ENCODE assay signal across 8 mouse cellular contexts in the genomic region with DNA sequence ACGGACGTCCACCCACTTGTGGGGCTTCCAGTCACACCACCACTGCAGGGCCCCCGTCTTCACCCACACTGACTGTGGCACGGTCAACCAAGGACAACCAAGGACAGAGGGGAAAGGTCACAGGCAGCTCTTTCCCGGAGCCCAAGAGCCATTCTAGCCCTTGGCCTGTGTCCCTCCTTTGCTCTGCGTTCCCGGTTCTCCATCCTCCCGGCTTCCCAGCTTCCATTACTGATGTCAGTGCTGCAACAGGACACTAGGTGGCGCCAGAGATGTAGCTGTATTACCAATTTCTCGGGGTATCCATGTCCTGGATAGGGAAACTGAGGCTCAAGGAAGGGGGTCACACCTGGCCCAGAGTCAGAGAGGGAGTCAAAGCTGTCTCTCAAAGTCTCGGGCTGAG. TPM values are rescaled to one million over a fixed set of nuclear protein-coding genes. Genes with fewer than 3 reads are reported as not detected.
DNase-seq lines count a peak whose midpoint lies in the region; ATAC-seq and TF ChIP-seq lines count a peak whose summit lies in the region.

No protein-coding gene starts in this region.

- no peak for TF ChIP-seq EP300 in heart, adult 2 months (IDR thresholded peaks at IDR 0.05; ENCODE audit: insufficient read depth, low read depth, low read length)
- no peak for TF ChIP-seq EP300 in MEL (IDR thresholded peaks at IDR 0.05; ENCODE audit: low read depth in 1 of 2, low read length in 2 of 2)

- H3K27me3 ChIP-seq in heart, adult 2 months (ENCODE audit: control insufficient read depth, insufficient read depth, low read length), result no peaks in the 10 kb centered on the region
- H3K27me3 ChIP-seq in heart, embryonic 12.5 days (replicated peaks), result no peaks in the 10 kb centered on the region
- H3K27me3 ChIP-seq in MEL (ENCODE audit: control insufficient read depth in 1 of 2, insufficient read depth in 2 of 2, low read length in 2 of 2), result no peaks in the 10 kb centered on the region
- no peaks in the 10 kb centered on the region for H3K27me3 ChIP-seq in kidney, postnatal 0 days (ENCODE audit: insufficient read depth, low read length)

- 51% methylated on average over 11 of the region's 11 CpGs for WGBS in heart, adult 2 months
- 45% methylated on average over 11 of the region's 11 CpGs for WGBS in heart, embryonic 12.5 days
- WGBS in kidney, postnatal 0 days, result 43% methylated on average over 11 of the region's 11 CpGs

- intact Hi-C loops in heart, adult 2 months (cut with DNase I), result loop anchor here (5.0 to 10.0 kb wide), 2 partner anchors 177 to 525 kb away; no protein-coding TSS in a partner anchor

- no peak overlapping the region for H3K27ac ChIP-seq in heart, adult 2 months
- no peak overlapping the region for H3K27ac ChIP-seq in heart, embryonic 12.5 days (ENCODE audit: poor library complexity, severe bottlenecking)
- H3K27ac ChIP-seq in MEL (ENCODE audit: control insufficient read depth, low read depth, low read length), result no peak overlapping the region
- no peak overlapping the region for H3K27ac ChIP-seq in kidney, postnatal 0 days

- peak; percentile 94 for TF ChIP-seq CTCF in heart, adult 2 months (IDR thresholded peaks at IDR 0.05)
- TF ChIP-seq CTCF in MEL (IDR thresholded peaks at IDR 0.05 in 2 of 3, conservative IDR thresholded peaks at IDR 0.05 in 1 of 3; ENCODE audit: control insufficient read depth in 1 of 3, insufficient read depth in 1 of 3, low read depth in 2 of 3, low read length in 3 of 3, poor library complexity in 1 of 3, severe bottlenecking in 1 of 3), result peak; percentile 79 to 89 (median 80)
- peak; percentile 83 for TF ChIP-seq CTCF in kidney, postnatal 0 days (IDR thresholded peaks at IDR 0.05; ENCODE audit: low read depth)

- no peak overlapping the region for H3K4me3 ChIP-seq in heart, adult 2 months
- H3K4me3 ChIP-seq in heart, embryonic 12.5 days, result no peak overlapping the region
- no peak overlapping the region for H3K4me3 ChIP-seq in MEL (ENCODE audit: control insufficient read depth in 1 of 2, insufficient read depth in 1 of 2, low read depth in 2 of 2, low read length in 2 of 2)
- no peak overlapping the region for H3K4me3 ChIP-seq in kidney, postnatal 0 days (replicated peaks; ENCODE audit: low read depth, low read length)

- H3K9ac ChIP-seq in heart, adult 2 months (ENCODE audit: low read depth, low read length), result no peak overlapping the region
- H3K9ac ChIP-seq in heart, embryonic 12.5 days, result no peak overlapping the region
- H3K9ac ChIP-seq in MEL (ENCODE audit: control insufficient read depth, low read depth, low read length, poor library complexity, severe bottlenecking), result no peak overlapping the region
- no peak overlapping the region for H3K9ac ChIP-seq in kidney, postnatal 0 days (ENCODE audit: low read depth, low read length)

- no peak overlapping the region for H3K4me2 ChIP-seq in heart, embryonic 12.5 days
- no peak overlapping the region for H3K4me2 ChIP-seq in kidney, postnatal 0 days (ENCODE audit: low read length)

- peak; percentile 57 for TF ChIP-seq RAD21 in MEL (IDR thresholded peaks at IDR 0.05; ENCODE audit: low read depth, low read length)

- no peak for TF ChIP-seq POLR2A in heart, adult 2 months (IDR thresholded peaks at IDR 0.05; ENCODE audit: insufficient read depth, low read depth, low read length)
- no peak for TF ChIP-seq POLR2A in MEL (IDR thresholded peaks at IDR 0.05; ENCODE audit: control insufficient read depth in 1 of 2, insufficient read depth in 1 of 2, low read depth in 1 of 2, low read length in 2 of 2, poor library complexity in 1 of 2)

- H3K9me3 ChIP-seq in heart, embryonic 12.5 days (replicated peaks), result peaks cover 1% of the 10 kb centered on the region
- H3K9me3 ChIP-seq in MEL (replicated peaks; ENCODE audit: insufficient read depth, low read length), result no peaks in the 10 kb centered on the region
- no peaks in the 10 kb centered on the region for H3K9me3 ChIP-seq in kidney, postnatal 0 days (replicated peaks; ENCODE audit: low read length)

- no peaks in the 10 kb centered on the region for H3K79me2 ChIP-seq in heart, adult 2 months (replicated peaks; ENCODE audit: control insufficient read depth, insufficient read depth, low read length)
- H3K79me2 ChIP-seq in MEL (ENCODE audit: control insufficient read depth, insufficient read depth, low read length, poor library complexity), result no peaks in the 10 kb centered on the region

- no peaks in the 10 kb centered on the region for H3K36me3 ChIP-seq in heart, adult 2 months (ENCODE audit: control insufficient read depth, insufficient read depth, low read length)
- H3K36me3 ChIP-seq in heart, embryonic 12.5 days, result peaks cover 84% of the 10 kb centered on the region
- H3K36me3 ChIP-seq in MEL (ENCODE audit: control insufficient read depth in 1 of 2, insufficient read depth in 2 of 2, low read length in 2 of 2), result no peaks in the 10 kb centered on the region
- peaks cover 44% of the 10 kb centered on the region for H3K36me3 ChIP-seq in kidney, postnatal 0 days (ENCODE audit: insufficient read depth, low read length)

- ATAC-seq in heart, embryonic 12.5 days (ENCODE audit: insufficient number of reproducible peaks, low FRiP score), result no peak
- 0 out of 2 replicates have a peak, but pooled peaks have one; percentile 9 for ATAC-seq in kidney, postnatal 0 days (replicated peaks; ENCODE audit: low FRiP score, low read depth)

- H3K4me1 ChIP-seq in heart, adult 2 months (ENCODE audit: control insufficient read depth, insufficient read depth, low read length), result no peaks in the 10 kb centered on the region
- no peaks in the 10 kb centered on the region for H3K4me1 ChIP-seq in heart, embryonic 12.5 days (replicated peaks)
- H3K4me1 ChIP-seq in MEL (ENCODE audit: control insufficient read depth in 1 of 2, insufficient read depth in 2 of 2, low read length in 2 of 2), result no peaks in the 10 kb centered on the region
- H3K4me1 ChIP-seq in kidney, postnatal 0 days (replicated peaks; ENCODE audit: insufficient read depth, low read length), result no peaks in the 10 kb centered on the region

- DNase-seq in heart, adult 2 months, result peak; percentile 30 to 60
- DNase-seq in 3T3-L1 (ENCODE audit: low read depth, low spot score), result peak; percentile 63
- peak; percentile 43 for DNase-seq in MEL (ENCODE audit: low read depth, low spot score)
- DNase-seq in embryo, embryonic 11 days, result peak; percentile 50
- peak; percentile 58 for DNase-seq in kidney, postnatal 0 days (ENCODE audit: low spot score)
- peak; percentile 26 for DNase-seq in lung, postnatal 25 days (ENCODE audit: low spot score)
- no peak for DNase-seq in T-cell, adult 2 months (ENCODE audit: low spot score)

TF ChIP-seq in MEL, 35 proteins besides CTCF, POLR2A, EP300 and RAD21:
- no peak for TF ChIP-seq MXI1 (IDR thresholded peaks at IDR 0.05; ENCODE audit: low read depth, low read length)
- no peak for TF ChIP-seq CHD2 (IDR thresholded peaks at IDR 0.05; ENCODE audit: low read length)
- no peak for TF ChIP-seq MYC (IDR thresholded peaks at IDR 0.05; ENCODE audit: low read depth, low read length)
- no peak for TF ChIP-seq TCF12 (IDR thresholded peaks at IDR 0.05; ENCODE audit: low read depth, low read length)
- TF ChIP-seq ZC3H11A (IDR thresholded peaks at IDR 0.05; ENCODE audit: low read depth, low read length), result peak; percentile 23; the same call in 1 of the 2 replicates
- peak; percentile 67 for TF ChIP-seq SMC3 (IDR thresholded peaks at IDR 0.05; ENCODE audit: low read depth, low read length)
- TF ChIP-seq NELFE (IDR thresholded peaks at IDR 0.05; ENCODE audit: low read depth, low read length), result no peak
- TF ChIP-seq RCOR1 (IDR thresholded peaks at IDR 0.05; ENCODE audit: low read depth, low read length), result no peak
- no peak for TF ChIP-seq MAFK (IDR thresholded peaks at IDR 0.05; ENCODE audit: borderline replicate concordance, low read depth, low read length)
- no peak for TF ChIP-seq HCFC1 (IDR thresholded peaks at IDR 0.05; ENCODE audit: low read depth, low read length)
- TF ChIP-seq USF2 (IDR thresholded peaks at IDR 0.05; ENCODE audit: borderline replicate concordance in 1 of 2, insufficient read depth in 1 of 2, low read depth in 1 of 2, low read length in 2 of 2), result no peak
- TF ChIP-seq ELF1 (IDR thresholded peaks at IDR 0.05; ENCODE audit: low read depth, low read length), result no peak
- TF ChIP-seq ETS1 (IDR thresholded peaks at IDR 0.05; ENCODE audit: low read depth, low read length), result no peak

RNA-seq across cellular contexts. Expression of gene Tecpr1, which starts 15.9 kb away (rescaled TPM):
- total RNA-seq in heart, adult 2 months (2021), result 10 to 100 TPM; 24.2 to 27.6 TPM
- polyA plus RNA-seq in heart, adult 2 months (2012; rRNA removed), result 33.7 and 34.9 TPM in 2 replicates
- polyA plus RNA-seq in heart, embryonic 12.5 days (2016; fragmentation: Nextera tagmentation; extraction: Ambion mirVana), result 19.1 and 19.3 TPM in 2 replicates
- 6.2 and 7.1 TPM in 2 replicates for total RNA-seq in MEL (2012; rRNA removed)
- polyA plus RNA-seq in MEL (2012; ENCODE audit: insufficient read depth in 1 of 2, insufficient read length in 2 of 2, low read depth in 1 of 2, low replicate concordance in 2 of 2, missing spikeins in 1 of 2), result 1 to 10 TPM in 1 of 2 experiments, not detected in 1; 9.0 TPM
- polyA plus RNA-seq in kidney, postnatal 0 days (2015; fragmentation: Nextera tagmentation; extraction: Ambion mirVana), result 15.3 and 17.4 TPM in 2 replicates

RNA-seq across cellular contexts. Expression of gene Bhlha15, which starts 17.4 kb away (rescaled TPM):
- total RNA-seq in heart, adult 2 months (2021), result not detected
- 0.08 and 0.12 TPM in 2 replicates for polyA plus RNA-seq in heart, adult 2 months (2012; rRNA removed)
- polyA plus RNA-seq in heart, embryonic 12.5 days (2016; fragmentation: Nextera tagmentation; extraction: Ambion mirVana), result 0.26 and 0.46 TPM in 2 replicates
- total RNA-seq in MEL (2012; rRNA removed), result 2.6 and 4.3 TPM in 2 replicates
- polyA plus RNA-seq in MEL (2012; ENCODE audit: insufficient read depth in 1 of 2, insufficient read length in 2 of 2, low read depth in 1 of 2, low replicate concordance in 2 of 2, missing spikeins in 1 of 2), result 1 to 10 TPM in 1 of 2 experiments, not detected in 1; 4.1 TPM
- polyA plus RNA-seq in kidney, postnatal 0 days (2015; fragmentation: Nextera tagmentation; extraction: Ambion mirVana), result 0.54 and 0.60 TPM in 2 replicates

RNA-seq across cellular contexts. Expression of gene Bri3, which starts 36.8 kb away (rescaled TPM):
- total RNA-seq in heart, adult 2 months (2021), result 100 to 1,000 TPM; 129 to 152 TPM
- polyA plus RNA-seq in heart, adult 2 months (2012; rRNA removed), result 240 and 258 TPM in 2 replicates
- 127 and 133 TPM in 2 replicates for polyA plus RNA-seq in heart, embryonic 12.5 days (2016; fragmentation: Nextera tagmentation; extraction: Ambion mirVana)
- 16.5 and 21.6 TPM in 2 replicates for total RNA-seq in MEL (2012; rRNA removed)
- 10 to 100 TPM in 1 of 2 experiments, not detected in 1; 40.5 TPM for polyA plus RNA-seq in MEL (2012; ENCODE audit: insufficient read depth in 1 of 2, insufficient read length in 2 of 2, low read depth in 1 of 2, low replicate concordance in 2 of 2, missing spikeins in 1 of 2)
- 205 and 224 TPM in 2 replicates for polyA plus RNA-seq in kidney, postnatal 0 days (2015; fragmentation: Nextera tagmentation; extraction: Ambion mirVana)
